Mouse (Mus musculus) spleen, postnatal 4 days (tissue): ENCODE data around the gene St6galnac4.
A peak's percentile ranks its signal among the peaks of the same experiment; 100 is the strongest.

ENCODE experiments used
- DNase-seq, 2 experiments: peaks; one replicate each; pipeline ENCODE4 v3.0.0; 2022; ENCODE audit warnings: low spot score in 2 of 2

The St6galnac4 gene

DNA sequence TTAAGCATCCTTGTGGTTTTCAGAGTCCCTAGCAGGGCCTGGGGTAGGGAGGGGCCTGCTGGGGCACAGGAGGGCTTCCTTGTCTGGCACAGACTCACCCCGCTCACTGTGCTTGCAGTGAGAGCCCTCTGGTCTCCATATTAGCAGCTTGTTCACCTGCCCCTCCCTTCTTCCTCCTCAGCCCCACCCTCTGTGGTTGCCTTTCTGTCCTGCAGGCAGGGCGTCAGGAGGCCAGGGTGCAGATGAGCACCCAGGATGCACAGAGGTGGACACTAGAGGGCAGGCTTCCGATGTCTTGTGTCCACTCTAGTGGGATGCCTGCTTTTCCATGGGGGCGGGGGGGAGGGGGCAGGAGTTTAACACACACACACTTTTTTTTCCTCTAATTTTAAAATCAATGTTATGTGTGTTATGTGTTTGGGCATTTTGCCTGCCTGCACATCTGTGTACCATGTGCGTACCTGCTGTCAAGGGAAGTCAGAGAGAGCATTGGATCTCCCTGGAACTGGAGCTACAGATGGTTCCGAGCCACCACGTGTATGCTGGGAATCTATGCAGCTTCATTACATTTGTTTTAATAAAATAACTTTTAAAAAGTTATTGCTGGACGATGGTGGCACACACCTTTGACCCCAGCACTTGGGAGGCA is 14.6 kb downstream of the St6galnac4 start:
- DNase-seq, result peak; percentile 65 to 79

- DNase-seq, result peak; percentile 88 to 98
These were observed 15.7 kb downstream of the St6galnac4 start for GRCm38 (mm10) chr2:32602600-32603054.

DNA sequence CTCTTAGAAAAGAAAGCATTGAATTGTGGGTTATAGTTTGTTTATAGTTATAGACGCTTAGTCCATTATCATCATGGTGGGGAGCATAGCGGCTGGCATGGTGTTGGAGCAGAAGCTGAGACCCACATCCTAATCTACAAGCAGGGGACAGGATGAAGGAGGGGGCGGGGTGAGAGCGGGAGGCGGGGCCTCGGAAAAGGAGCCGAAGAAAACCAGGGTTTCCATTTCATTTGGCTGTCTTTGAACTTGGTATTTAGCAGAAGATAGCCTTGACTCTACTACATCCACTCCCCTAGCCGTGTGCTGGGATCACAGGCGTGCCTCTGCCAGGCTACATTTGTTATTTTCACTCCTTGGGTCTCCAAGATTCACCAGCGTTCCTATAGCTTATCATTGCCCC is 17.7 kb downstream of the St6galnac4 start:
- no peak for DNase-seq

- peak; percentile 89 to 92 for DNase-seq
These were observed 19.6 kb downstream of the St6galnac4 start for GRCm38 (mm10) chr2:32606161-32607142.

- peak; percentile 49 to 78 for DNase-seq
These were observed 20.5 kb downstream of the St6galnac4 start for GRCm38 (mm10) chr2:32607262-32607947.

- DNase-seq, result peak; percentile 67 to 79
These were observed 21.4 kb downstream of the St6galnac4 start for GRCm38 (mm10) chr2:32608141-32608777.

- DNase-seq, result no peak
These were observed 22.0 kb downstream of the St6galnac4 start for GRCm38 (mm10) chr2:32608778-32609435.

- peak in 1 of 2 experiments; percentile 48 for DNase-seq
These were observed 23.8 kb downstream of the St6galnac4 start for GRCm38 (mm10) chr2:32610610-32611229.

- DNase-seq, result no peak
These were observed 25.4 kb downstream of the St6galnac4 start for GRCm38 (mm10) chr2:32612274-32612673.

DNA sequence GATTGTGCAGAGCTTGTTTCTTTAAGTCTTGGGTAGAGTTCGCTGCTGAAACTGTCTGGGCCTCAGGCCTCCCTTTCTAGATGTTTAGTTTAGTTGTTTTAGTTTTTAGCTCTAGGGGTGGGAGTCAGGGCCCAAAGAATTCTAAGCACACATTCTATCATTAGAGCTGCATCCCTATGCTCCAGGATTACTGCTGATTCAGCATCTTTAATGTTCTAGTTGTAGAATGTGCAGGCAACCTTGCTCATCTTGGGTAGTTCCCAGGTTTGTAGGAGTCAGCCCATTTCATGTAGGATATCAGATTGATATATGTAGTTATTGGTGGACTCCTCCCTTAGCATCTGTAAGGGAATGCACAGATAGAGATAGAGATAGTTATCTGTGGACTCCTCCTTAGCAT is 30.2 kb downstream of the St6galnac4 start:
- DNase-seq, result no peak

- no peak for DNase-seq
These were observed 30.7 kb downstream of the St6galnac4 start for GRCm38 (mm10) chr2:32617601-32618000.

DNA sequence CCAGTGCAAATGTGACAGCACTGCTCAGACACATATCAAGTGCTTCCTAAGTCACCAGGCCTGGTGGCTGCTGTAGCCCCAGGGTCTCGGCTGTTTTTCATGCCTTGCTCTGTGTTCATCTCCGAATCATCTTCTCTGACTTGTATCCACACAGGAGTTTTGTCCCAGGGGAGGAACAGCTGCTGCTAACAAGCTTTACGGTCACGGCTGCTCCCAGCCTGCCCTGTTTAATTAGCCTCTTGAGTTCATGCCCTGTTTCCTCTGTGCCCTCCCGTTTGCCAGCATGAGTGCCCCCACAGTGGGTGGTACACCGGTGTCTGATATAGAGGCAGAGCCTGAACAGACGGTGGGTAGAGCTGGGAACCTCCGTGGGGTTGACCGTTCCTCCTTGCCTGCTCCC is 31.2 kb downstream of the St6galnac4 start:
- DNase-seq, result no peak

- DNase-seq, result no peak
These were observed 34.0 kb downstream of the St6galnac4 start for GRCm38 (mm10) chr2:32620682-32621516.

DNA sequence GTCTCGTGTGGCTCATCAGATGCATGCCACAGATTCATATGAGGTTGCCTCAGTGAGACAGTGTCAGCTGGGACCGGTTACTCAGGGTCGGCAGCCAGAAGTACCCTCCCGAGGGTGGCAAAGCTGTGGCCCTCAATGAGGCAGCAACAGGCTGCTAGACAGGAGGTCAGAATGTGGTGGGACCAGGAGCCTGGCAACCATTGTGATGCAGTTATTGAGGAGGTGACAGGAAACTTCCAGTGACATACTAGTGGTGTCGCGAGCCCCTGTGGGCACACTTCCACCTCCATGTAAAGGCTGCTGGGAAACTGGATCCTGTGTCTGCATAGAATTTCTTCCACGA is 34.6 kb downstream of the St6galnac4 start, which contains the start of gene Ak1:
Gene Ak1 (plus strand): TSS at position 242 of the 343 bp plus-strand sequence.
- no peak for DNase-seq

- no peak for DNase-seq
These were observed 37.3 kb downstream of the St6galnac4 start for GRCm38 (mm10) chr2:32624111-32624748.

GRCm38 (mm10) chr2:32625212-32625872 is 38.4 kb downstream of the St6galnac4 start:
- no peak for DNase-seq

GRCm38 (mm10) chr2:32625873-32626694 is 39.2 kb downstream of the St6galnac4 start:
- no peak for DNase-seq
